Mouse (Mus musculus) heart, adult 10 weeks (tissue): Measurements from ENCODE around the gene Dll3. TPM values are rescaled to one million over a fixed set of nuclear protein-coding genes. Genes with fewer than 3 reads are reported as not detected.

Source experiments
- polyA plus RNA-seq: library from polyadenylated mRNA; stranded (reverse); fragments of 350-450 nt; fragmentation: Illumina TruSeq; extraction: RNeasy Lipid Tissue Mini Kit (QIAGEN cat#74804); gene quantifications from one replicate; pipeline ENCODE4 v1.2.3, GENCODE M21; 2014; ENCODE audit warnings: low read depth, low replicate concordance

The Dll3 gene
- polyA plus RNA-seq: not detected

DNA sequence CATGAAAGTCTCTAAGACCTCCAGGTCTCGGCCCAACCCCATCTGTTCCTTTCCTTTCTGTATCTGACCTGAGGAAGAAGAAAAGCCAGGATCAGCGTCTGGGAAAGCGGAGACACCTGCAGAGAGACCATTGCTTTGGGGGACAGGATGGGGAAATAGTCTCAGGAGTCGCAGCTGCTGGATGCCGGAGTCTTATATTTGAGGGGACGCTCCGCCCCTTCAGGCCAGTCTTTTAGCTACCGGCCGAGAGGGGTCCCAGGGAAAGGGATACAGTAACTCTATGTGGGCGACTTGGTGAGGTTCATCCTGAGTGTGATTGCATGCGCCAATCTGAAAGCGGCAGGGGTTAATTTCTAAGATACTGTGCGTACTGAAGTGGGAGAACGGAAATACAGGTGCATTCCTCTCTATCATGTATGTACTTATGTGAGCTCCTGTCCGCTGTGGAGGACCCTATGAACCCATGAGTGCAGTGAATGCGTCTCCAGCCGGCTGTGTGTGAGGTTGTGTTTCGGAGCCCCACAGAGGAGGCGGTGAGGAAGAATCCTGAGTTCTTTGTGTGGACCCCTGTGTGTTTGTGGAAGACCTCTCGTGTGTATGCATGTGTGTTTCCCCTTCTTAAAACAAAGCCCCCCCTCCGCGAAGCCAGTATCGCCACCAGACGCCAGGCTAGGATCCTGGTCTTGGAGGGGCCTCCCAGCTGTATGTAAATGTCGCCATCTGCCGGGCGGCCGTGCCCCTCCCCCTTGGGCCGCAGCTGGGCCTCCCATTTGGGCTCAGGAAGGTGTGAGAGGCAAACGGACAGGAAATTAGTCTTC lies at the start of gene Dll3:
Dll3 (minus strand) TSS at position 623 of the 818 bp plus-strand sequence.

DNA sequence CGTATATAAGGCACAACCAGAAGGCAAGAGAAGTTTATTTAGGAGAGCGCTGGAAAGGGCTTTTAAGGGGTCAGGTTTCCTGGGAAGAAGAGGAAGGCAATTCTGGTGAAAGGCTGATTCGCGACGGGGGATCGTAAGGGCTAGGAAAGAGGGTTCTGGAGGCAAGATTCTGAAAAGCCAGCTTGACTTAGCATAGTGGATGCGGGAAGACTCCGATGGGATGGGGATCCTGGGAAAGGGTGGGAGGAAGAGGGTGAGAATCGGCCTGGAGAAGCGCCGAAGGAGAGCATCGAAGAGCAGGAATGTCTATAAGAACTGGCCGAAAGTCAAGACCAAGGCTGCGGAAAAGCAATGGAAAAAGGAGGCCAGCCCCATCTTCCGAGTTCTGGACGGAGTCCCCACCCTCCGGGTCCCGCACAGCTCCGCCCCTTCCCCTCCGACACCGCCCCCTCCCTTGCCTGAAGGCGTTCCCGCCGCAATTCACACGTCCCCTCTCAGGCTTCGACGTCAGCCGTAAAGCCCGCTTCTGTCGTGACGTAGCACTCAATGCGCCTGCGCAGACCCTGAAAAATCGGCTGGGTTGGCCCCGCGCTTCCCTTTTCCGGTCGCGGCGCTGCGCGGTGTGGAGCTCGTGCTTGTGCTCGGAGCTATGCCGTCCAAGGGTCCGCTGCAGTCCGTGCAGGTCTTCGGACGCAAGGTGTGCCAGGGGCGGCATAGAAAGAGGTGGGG lies 48.3 kb upstream of the Dll3 start, which contains the start of gene Rps16:
Rps16 (plus strand) TSS at position 498 of the 729 bp plus-strand sequence.

DNA sequence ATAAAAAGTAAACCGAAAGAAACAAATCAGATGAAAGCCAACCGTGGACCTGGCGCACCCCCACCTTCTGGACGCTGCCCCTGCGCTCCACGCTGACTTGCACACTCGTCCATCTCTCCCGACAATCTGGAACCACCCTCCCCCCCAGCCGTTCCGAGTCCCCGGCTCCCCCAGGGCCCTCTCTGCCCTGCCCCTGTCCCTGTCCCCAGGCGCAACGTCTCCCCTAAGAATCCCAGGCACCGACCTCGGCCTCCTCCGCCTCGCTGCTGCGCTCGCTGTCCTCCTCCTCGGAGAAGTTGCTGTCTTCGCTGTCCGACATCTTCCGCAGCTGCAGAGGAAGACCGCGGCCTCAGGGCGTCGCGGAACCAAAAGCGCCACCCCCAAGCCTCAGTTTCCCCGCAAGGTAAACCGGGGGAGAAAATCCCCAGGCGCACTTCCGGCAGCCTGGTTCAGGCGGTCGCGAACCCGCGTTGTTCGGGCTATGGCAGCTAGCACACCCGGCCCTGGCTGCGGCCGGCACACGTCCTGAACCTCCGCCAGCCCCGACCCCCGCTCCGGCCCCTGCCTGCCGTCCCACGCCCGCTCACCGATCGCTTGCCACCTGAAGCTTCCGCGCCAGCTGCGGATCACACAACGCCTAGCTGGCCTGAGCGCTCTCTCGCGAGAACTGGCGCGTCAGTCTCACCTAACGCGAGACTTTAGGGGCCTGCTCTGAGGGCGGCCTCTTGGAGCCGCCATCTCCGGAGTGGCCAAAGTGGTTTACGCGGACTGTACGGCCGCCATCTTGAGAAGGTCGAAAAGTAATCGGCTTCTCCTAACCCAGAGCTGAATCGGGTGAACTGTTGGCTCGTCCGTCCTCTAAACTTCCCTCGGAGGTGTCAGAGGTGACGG lies 36.3 kb upstream of the Dll3 start, which contains the start of gene Supt5:
Supt5 (minus strand) TSS at position 639 of the 891 bp plus-strand sequence.

DNA sequence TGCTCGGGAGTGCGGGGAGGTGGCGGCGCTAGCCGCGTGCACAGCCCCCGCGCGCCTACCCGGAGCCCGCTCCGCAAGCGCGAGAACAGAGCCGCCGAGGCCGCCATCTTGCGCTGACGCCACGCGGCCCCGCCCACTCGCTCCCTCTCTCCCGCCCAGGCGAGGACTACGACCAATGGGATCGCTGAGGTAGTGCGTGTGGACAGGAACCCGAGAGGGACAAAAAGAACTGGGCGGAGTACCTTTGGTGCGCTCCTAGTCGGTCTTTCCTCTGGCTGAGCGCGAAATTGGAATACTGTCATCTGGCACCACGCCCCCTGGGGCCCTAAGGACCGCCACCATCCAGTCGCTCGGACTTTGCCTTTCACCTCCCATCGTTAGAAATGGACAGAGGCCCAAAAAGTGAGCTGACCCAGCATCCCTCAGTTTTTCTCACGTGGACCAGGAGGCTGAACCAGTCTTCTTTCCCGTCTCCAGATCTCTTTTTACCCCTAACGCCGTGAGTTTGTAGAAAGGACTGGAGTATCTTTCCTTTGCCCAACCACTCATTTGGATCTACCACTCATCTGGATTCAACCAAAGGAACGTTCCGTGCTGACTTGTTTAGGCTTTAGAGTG lies 10.0 kb upstream of the Dll3 start, which contains the start of gene Timm50:
Timm50 (minus strand) TSS at position 147 of the 618 bp plus-strand sequence.

DNA sequence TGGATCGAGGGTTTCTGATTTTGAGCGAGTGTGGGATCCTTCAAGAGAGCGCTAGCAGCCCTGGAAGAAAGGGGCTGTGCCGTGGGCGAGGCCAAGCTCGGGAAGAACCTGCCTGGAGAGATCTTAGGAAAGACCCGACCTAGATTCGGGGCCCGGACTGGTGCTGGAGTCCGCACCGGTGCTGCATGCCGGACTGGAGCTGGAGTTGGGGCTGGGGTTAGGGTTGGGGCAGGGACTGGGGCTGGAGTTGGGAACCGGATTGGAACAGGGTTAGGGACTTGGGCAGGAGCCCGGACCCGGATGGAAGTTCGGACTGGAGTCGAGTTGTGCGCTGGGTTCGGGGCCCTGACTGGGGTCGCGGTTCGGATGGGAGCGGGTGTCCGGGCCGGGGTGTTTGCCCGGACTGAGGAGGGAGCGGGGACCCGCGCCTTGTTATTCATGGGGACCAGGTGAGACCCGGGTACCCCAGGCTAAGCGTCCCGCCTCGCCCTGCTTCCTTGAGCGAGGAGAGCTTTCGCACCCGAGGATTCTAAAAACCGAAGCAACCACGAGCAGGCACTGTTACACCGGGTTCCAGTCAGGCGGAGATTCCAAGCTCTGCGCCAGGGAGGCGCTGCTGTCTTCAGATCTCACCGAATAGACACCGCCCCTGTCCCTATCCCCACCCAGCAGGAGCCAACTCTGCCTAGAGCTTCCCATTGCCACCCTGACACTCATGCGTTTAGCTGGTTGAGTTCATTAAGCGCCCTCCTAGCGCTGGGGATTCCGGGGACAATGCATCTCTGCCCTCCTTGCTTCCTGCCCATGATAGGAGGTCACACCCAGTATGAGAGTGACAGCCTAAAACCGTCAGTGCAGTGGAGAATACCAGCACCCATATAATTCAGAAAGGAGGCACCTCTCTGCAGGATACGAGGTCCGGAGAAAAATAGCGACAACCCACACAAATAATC lies 11.1 kb downstream of the Dll3 start, which contains the start of gene Selenov:
Selenov (minus strand) TSS at position 549 of the 953 bp plus-strand sequence.

DNA sequence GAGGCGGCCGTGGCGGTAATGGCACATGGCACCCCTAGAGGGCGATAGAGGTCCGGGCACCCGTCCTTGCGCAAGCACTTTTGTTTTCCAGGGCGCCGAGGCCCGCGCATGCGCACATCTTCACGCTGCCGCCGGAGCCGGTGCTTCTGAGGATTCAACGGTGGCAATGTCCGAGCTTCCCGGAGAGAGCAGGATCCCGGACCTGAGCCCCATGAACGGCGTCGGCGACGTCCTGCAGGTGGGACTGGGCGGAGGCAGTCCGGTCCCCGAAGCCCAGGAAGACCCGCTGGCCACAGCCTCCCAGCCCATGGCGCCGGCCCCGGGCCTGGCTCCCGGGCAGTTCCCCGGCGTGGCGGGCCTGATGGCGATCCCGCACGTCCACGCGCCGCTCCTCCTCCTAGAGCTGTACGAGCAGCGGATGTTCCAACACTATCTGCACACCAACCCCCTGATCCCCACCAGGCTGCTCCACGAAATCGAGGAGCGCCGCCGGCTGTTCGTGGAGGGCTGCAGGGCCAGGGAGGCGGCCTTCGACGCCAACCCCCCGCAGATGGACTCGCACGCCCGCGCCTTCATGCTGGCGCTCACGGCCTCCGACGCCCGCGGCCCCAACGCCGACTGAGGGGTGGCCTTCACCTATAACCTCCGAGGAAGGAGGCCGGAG lies 24.3 kb downstream of the Dll3 start, which contains the start of gene Eid2b:
Eid2b (plus strand) TSS at position 125 of the 664 bp plus-strand sequence.

DNA sequence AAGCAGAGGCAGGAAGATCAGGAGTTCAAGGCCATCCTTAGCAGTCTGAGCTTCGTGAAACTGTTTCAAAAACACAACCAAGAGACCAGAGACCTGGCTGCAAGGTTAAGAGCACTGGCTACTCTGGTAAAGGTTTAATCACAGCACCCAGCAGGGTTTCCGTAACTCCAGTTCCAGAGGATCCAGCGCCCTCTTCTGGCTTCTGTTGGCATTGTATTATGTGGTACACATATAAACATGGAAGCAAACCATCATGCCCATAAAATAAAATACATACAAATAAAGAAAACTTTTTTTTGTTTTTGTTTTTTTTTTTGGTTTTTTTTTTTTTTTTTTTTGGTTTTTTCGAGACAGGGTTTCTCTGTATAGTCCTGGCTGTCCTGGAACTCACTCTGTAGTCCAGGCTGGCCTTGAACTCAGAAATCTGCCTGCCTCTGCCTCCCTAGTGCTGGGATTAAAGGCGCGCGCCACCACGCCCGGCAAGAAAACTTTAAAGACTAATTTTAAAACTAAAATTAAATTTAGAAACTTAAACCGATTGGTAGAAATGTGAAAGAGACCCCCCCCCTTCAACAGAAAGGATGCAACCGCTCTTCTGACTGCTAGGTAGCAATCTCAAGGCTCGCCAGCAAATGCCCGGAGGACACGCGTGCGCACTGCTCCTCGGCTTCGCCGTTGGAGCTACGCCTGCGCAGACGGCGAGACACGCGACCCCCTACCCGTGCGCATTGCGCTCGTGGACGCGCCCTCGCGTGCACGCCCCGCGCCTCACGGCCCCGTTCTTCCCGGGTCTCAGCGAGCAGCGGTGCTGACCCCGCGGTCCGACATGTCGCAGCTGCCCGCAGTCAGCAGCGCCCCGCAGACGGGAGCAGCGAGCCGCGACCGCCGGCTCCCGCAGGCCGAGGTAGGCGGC lies 34.7 kb downstream of the Dll3 start, which contains the start of gene Eid2:
Eid2 (plus strand) TSS at position 753 of the 913 bp plus-strand sequence.

Other genes with a start within 250 kb of the Dll3 start
- gene Fcgbp, start 231.0 kb downstream of the Dll3 start, polyA plus RNA-seq: 0.55 TPM
- not detected for gene 9530053A07Rik, start 172.8 kb downstream of the Dll3 start, polyA plus RNA-seq
- 49.5 TPM for gene Fbl, start 132.5 kb downstream of the Dll3 start, polyA plus RNA-seq
- gene Dyrk1b, start 122.8 kb downstream of the Dll3 start, polyA plus RNA-seq: 19.2 TPM
- gene Eid2, start 34.4 kb downstream of the Dll3 start, polyA plus RNA-seq: 11.6 TPM
- 12.3 TPM for gene Eid2b, start 24.5 kb downstream of the Dll3 start, polyA plus RNA-seq
- gene Selenov, start 11.1 kb downstream of the Dll3 start, polyA plus RNA-seq: not detected
- gene Timm50, start 9.8 kb upstream of the Dll3 start, polyA plus RNA-seq: 51.5 TPM
- 59.3 TPM for gene Supt5, start 36.5 kb upstream of the Dll3 start, polyA plus RNA-seq
- 485 TPM for gene Rps16, start 48.4 kb upstream of the Dll3 start, polyA plus RNA-seq
- gene Plekhg2, start 70.4 kb upstream of the Dll3 start, polyA plus RNA-seq: 18.8 TPM
- 24.9 TPM for gene Zfp36, start 78.0 kb upstream of the Dll3 start, polyA plus RNA-seq
- gene Med29, start 90.5 kb upstream of the Dll3 start, polyA plus RNA-seq: 27.4 TPM
- gene Paf1, start 90.7 kb upstream of the Dll3 start, polyA plus RNA-seq: 87.3 TPM
- 6.0 TPM for gene Gmfg, start 135.2 kb upstream of the Dll3 start, polyA plus RNA-seq
- gene Lrfn1, start 149.7 kb upstream of the Dll3 start, polyA plus RNA-seq: 0.94 TPM
- not detected for gene Ifnl2, start 208.2 kb upstream of the Dll3 start, polyA plus RNA-seq
- gene Ifnl3, start 220.6 kb upstream of the Dll3 start, polyA plus RNA-seq: not detected
- not detected for gene Sycn, start 238.6 kb upstream of the Dll3 start, polyA plus RNA-seq
- gene Nccrp1, start 245.0 kb upstream of the Dll3 start, polyA plus RNA-seq: not detected